Mouse (Mus musculus) lung, postnatal 4 days (tissue): ENCODE data around the gene Fam222a.

Source experiments
- DNase-seq, 2 experiments: peaks; one replicate each; pipeline ENCODE4 v3.0.0; 2021

Gene Fam222a

GRCm38 (mm10) chr5:114611968-114612608 is 44.3 kb downstream of the Fam222a start:
- DNase-seq = peak in 1 of 2 experiments; percentile 36

GRCm38 (mm10) chr5:114614863-114615262 is 47.0 kb downstream of the Fam222a start:
- no peak for DNase-seq

GRCm38 (mm10) chr5:114616336-114617061 is 48.7 kb downstream of the Fam222a start:
- no peak for DNase-seq

GRCm38 (mm10) chr5:114617809-114618208 is 50.0 kb downstream of the Fam222a start:
- DNase-seq = no peak

- DNase-seq = peak; percentile 70 to 76
Measured at GRCm38 (mm10) chr5:114618851-114619250, 51.0 kb downstream of the Fam222a start.

- no peak for DNase-seq
Measured at GRCm38 (mm10) chr5:114620305-114620704, 52.5 kb downstream of the Fam222a start.

DNA sequence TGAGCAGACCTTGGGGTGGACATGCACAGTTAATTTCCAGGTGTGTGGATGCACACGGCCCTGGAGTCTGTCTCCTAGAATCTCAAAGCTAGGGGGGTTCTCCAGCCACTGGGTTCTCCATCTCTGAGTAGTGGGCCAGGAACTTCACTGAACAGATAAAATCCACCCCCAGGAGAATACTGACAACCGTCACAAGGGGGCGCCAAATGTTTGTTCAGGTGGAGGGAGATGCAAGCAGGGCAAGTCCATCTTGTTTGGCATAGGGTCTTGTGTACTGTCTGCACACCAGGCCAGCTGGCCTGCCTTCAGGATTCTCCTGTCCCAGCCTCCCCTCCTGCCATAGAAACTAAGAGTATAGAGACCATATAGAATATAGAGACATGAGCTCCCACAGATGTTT is 57.8 kb downstream of the Fam222a start:
- DNase-seq = peak; percentile 51 to 76

DNA sequence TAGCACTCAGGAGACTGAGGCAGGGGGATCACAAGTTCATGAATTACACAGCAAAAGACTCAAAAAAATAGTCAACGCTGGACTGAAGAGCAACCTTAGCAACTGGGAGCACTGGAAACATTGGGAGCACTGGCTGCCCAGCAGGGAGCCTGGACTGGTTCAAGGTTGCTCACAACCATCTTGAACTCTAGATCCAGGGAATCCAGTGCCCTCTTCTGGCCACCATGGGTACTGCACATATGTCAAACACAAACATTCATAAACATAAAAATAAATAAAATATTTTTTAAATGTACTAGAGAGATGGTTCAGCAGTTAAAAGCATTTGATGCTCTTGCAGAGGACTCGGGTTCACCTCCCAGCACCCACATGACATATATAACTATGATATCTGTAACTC is 63.5 kb downstream of the Fam222a start:
- DNase-seq = peak in 1 of 2 experiments; percentile 29

GRCm38 (mm10) chr5:114636091-114636490 is 68.3 kb downstream of the Fam222a start:
- DNase-seq = no peak

- peak; percentile 84 to 90 for DNase-seq
Measured at GRCm38 (mm10) chr5:114638769-114639644, 71.2 kb downstream of the Fam222a start.

GRCm38 (mm10) chr5:114639645-114639957 is 71.8 kb downstream of the Fam222a start:
- no peak for DNase-seq

DNA sequence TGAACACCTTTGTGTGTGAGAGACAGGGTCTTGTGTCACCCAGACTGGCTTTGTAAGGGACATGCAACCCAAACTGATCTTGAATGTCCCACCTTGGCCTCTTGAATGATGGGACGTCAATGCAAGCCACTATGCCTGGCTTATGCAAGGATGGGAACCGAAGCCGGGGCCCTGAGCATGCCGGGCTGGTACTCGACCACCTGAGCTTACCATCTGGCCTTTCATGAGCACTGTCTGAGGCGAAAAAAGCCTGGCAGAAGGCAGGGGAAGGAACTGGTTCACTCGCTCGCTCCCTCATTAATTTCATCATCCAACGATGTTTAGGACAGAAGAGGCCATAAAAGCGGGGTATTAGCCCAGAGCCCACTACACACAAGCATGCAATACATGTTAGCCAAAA is 73.0 kb downstream of the Fam222a start:
- DNase-seq = no peak

DNA sequence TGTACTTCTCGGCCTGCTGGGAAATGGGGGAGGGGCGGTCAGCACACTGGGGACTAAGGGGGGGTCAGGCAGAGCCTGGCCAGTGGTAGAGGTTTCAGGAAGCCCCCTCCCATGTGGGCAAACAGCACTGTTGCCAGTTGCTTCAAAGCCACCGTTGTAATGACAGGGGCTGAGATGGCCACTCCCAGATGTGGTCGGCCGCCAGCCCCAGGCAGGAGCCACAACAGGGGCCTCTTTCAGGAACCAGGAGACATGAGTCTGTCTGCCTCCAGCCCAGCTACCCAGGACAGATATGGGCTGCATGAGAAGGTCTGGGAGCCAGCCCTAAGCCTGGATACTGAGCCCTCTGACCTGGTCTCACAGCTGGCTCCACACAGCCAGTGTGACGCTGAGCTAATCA is 77.1 kb downstream of the Fam222a start:
- DNase-seq = no peak

DNA sequence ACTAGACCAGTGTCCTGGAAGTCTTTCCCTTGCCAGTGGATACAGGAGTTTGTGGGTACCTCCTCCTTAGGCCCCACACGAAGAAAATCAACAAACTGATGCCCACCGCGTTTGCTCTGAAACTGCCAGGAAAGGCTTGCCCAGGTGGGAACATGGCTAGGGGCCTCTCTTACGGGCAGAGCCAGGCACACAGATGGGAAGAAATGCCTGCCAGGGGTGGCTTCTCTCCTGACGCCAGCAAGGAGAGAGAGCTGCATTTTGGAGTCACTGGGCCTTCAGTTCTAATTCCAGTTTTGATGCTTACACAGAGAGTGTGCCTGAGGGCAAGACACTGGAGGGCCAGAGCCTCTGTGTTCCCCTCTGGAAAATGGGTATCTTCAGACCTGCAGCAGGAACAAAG is 78.1 kb downstream of the Fam222a start:
- DNase-seq = no peak

DNA sequence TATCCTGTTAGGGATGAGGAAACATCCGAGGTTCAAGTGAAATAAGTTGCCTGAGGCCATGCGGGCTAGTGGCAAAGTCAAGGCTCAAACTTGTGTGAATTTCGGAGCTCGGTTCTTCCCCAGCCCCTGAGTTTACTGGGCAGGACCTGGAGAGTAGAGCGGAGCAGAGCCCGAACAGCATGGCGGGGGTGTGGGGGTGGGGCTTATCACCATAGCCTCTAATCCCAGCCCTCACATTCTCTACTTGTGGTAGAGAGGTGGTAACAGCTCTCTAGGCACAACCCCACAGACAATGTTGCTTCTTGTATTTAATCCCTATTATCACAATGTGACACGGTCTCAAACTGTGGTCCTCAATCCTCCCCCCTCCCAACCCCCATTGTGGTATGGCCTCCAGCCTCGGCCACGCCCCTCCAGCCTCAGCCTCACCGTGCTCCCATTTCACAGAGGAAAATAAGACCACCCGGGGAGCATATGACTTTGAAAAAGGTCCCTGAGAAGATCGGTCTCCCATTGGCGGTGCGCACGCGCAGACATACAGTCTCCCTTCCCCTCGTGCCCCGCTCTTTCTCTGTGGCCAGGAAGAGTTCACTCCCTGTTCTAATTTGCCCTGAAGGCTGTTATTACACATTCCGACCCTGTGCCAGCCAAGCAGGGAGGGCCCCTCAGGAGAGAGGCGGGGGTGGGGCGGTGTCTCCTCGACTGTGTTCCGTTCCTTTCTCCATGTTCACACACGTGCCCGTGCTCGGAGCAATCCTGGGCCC is 79.6 kb downstream of the Fam222a start:
- DNase-seq = peak; percentile 56 to 70

- DNase-seq = peak; percentile 56 to 58
Measured at GRCm38 (mm10) chr5:114648728-114649311, 81.0 kb downstream of the Fam222a start.

DNA sequence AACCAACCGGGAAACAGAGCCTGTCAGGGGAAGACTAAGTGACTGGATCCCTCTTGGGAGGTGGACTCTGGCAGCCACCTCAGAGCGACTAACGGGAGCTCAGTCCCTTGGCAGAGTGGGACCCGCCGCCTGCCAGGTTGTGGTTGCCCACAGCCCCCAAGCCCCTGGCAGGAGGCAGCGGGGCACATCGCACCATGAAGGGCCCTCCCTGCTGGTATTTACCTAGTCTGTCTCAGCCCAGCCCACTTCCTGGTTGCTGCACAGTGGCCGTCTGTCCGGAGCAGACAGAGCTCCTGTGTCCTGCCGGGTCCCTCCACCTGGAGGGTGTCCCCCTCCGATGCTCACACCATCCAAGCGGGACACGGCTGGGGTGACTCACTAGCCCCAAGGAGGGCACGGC is 83.2 kb downstream of the Fam222a start:
- no peak for DNase-seq

GRCm38 (mm10) chr5:114651449-114651848 is 83.6 kb downstream of the Fam222a start:
- DNase-seq = no peak

DNA sequence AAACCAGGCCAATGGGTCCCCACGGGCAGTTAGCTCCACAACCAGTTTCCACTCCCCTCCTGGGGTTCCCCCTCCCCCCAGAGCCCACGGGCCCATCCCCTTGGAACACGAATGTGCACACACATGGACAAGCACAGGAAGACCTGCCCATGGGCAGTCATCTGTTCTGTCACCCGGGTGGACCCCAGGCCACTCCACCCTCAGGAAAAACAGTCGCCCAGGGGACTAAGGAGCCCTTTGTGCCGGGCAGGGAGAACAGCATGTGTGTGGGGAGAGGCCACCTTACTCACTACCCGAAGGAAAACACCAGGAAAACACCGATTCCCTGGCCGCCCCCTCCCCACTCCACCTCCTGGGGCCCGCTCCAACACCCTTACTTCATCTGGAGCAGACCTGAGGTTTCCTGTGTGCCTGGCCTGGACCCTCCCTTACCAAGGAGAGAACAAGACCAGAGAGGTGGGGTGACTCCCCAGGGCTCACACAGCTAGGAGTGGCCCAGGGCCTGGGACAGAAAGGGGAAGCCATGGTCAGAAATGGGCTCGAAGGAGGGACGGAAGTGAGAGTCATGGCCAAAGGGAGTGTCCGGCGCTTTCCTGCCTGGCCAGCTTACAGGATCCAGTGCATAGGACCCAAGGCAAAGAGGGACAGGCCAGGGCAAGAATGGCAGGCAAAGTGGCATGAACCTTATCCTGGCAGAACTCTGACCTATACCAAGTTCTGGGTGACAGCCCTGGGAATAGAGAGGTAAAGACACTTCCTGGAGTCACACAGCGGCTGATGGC is 86.0 kb downstream of the Fam222a start:
- peak in 1 of 2 experiments; percentile 37 for DNase-seq

DNA sequence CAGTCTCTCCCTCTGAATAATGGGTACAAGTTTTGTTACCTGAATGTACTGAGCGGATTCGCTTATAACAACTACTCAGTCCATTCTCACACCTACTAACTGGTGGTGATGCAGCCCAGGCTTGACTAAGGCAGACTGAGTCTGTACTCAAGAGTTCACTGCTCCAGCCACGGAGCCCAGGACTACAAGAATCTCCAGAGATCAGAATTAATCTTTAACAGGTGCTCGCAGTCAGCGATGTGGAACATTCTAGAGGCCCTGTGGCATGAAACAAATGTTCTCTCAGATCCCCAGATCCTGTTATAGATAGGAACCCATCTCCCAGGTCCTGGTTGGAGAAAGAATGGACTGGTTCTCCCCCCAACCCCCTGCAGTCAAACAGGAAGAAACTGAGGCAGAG is 87.9 kb downstream of the Fam222a start:
- no peak for DNase-seq

DNA sequence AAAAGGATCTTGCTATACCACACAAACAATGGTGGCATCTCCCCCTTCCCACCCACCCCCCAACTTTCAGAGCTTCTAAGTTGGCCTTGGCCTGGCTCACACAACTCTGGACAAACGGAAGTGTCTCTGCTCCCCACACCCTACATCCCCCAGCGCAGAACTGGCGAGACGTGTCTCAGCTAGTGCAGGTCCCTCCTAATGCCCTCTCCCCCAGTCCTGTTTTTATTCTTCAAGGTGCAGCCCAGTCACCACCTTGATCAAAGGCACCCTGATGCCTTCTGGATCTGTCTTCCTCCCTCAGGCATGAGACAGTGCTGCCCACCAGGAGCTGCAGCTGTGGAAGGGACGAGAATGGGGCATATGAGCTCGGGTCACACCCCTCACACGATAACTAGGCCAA is 88.5 kb downstream of the Fam222a start:
- no peak for DNase-seq

DNA sequence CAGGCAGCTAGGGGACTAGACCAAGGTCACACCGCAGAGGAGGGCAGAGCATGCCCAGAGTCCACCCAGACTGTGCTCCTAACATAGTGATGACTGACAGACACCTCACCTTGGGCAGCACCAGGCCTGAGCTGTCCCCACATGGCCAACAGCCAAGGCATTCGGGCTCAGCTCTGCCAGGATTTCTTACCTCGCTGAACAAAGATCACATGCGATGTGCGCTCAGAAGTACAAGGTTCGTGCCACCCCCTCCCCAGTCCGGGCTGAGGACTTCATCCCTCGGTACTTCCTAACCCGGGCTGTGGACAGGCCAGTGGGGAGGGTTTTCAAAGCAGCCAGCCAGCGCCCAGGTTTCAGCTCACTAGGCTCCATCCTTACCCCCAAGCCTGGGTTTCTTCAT is 89.6 kb downstream of the Fam222a start:
- DNase-seq = no peak
